Mouse (Mus musculus) left cerebral cortex, postnatal 4 days (tissue): ENCODE data around the gene Rpap3. TPM values are rescaled to one million over a fixed set of nuclear protein-coding genes. Genes with fewer than 3 reads are reported as not detected.

Experiments
- DNase-seq: peaks from one replicate; pipeline ENCODE4 v3.0.0-alpha.2; 2022
- intact Hi-C: fragments of 180-260 bp; cut with DNase I; formaldehyde crosslinking; loops from one replicate; pipeline ENCODE4 v1.15.1; 2025
- total RNA-seq, 2 experiments: library from RNA; stranded (reverse); gene quantifications; 2 replicates each; pipeline ENCODE4 v1.2.3; 2021

The Rpap3 gene
- total RNA-seq, 2 experiments from 2014 or later: 33.8 to 34.6 TPM

DNA sequence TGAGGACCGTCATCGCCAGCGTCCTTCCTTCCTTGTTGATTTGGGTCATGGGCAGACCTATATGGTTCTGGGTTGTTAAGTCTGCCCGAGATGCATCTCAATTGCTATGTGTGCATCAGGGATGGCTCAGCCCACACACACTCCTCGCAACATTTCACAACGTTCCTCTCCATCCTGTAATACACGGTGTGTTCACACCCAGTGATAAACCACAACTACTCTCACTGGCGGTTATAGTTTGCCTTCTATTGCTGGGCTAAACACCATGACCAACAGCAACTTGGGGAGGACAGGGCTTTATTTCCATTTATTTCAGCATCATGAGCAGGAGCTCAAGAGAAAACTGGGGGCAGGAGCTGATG is 46.9 kb downstream of the Rpap3 start:
- intact Hi-C loops: no loop called here
- DNase-seq: no peak

DNA sequence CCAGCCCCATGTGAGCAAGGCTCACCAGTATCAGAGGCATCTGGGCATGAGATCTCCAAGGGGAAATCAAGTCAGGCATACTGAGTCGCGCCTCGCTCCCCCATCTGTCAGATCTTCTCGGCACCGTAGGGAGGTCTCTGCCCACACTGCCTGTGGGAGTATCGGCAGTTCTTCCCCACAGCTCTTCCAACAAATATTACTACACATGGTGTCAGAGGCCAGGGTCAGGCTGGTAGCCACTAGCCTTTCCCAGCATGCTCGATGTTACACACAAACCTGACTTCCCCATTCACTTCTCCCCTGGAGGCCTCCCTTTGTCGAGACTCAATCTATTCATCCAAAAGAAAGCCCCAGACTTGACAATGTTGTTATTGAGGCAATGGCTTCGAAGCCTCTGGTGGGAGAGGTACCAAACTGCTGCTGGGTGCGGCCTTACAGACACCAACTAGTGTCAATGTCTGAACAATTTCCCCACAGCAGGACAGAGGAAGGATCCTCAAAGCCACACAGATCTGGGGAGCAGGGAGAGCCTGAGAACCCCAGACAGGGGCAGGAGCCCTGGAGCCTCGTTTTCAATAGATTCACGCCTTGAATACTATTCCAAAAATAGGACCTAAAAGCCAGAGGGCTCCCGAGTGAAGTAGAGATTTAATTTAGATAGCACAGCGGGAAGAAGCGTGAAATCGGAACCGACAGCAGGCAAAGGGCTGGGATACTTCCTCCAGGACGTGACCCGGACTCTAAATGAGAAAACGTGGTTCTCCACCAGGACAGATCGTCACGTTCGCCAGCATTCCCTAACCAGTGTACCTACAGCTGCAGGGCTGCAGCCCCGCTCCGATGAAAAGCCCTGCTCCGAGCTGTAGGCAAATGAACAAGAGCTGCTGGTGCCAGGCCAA is 47.5 kb downstream of the Rpap3 start:
- intact Hi-C loops: no loop called here

DNA sequence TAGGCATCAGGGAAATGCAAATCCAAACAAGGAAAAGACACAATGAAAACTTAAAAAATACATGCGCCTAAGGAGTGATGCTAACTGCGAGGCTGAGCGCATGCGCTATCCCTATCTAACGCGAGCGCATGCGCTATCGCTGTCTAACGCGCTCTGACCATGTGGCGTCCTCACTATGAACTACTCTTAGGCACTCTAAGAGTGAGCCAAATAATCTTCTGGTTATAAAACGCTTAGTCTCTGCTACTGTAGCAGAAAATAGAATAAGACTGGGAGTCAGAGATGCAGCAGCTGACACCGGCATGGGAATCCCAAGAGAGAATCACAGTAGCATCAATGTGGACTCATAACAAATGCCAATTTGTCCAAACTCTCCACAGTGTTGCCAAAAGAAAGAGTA is 48.2 kb downstream of the Rpap3 start:
- intact Hi-C loops: no loop called here
- DNase-seq: no peak

More for the DNA sequence above, 47.5 kb downstream of the Rpap3 start:
- DNase-seq: no peak

DNA sequence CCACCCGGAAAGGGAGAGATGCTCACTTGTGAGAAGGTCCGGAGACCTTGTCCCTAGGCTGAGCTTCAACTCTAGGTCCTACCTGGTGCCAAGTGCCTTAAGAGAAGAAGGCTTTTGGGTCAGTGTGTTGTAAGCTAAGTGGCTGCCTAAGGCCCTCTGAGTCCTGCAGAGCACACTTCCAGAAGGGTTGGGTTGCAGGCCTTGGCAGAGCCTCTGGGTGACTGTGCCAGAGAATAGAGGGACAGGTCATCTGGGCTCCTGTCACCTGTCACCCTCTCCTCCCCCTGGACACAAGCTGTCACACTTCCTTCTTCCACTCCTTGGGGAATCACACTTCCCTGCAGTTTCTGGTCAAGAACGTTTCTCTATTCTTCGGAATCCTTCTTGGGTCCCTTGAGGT is 55.9 kb downstream of the Rpap3 start:
- intact Hi-C loops: no loop called here
- no peak for DNase-seq

DNA sequence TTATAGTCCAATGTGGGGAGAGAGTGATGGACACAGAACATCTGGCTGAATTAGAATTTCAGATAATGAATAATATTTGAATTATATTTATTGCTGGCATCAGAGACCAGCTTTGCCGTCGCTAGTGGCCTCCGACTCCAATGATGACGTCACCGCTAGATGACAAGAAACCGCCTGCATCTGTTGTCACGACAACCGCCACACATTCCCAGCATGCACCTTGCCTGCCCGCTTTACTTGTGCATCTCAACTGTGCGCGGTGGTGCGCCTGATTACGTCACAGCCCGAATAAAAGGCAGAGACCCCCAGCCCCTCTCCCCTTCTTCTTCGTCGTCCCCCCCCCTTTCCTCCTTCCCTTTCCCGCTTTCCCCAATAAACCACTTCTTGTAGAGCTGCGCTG is 57.4 kb downstream of the Rpap3 start:
- peak; percentile 60 for DNase-seq
- intact Hi-C loops: no loop called here

DNA sequence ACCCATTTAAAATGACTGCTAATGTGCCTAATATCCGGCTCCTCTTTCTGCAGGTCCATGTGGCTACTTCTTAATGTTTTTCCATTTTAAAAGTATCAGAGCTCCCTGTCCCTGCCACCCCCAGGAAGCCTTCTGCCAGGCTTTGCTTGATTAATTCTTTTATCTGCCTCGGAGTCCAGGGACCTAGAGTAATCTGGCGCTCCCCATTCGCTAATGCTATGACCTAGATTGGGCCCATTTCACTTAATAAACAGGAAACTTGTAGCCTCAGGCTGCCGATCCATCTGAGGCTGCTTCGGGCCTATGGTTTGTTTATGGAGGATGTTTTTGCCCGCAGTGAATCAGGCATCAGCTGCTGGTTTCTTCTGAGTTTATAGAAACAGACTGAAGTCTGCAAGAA is 59.2 kb downstream of the Rpap3 start:
- intact Hi-C loops: no loop called here
- no peak for DNase-seq

DNA sequence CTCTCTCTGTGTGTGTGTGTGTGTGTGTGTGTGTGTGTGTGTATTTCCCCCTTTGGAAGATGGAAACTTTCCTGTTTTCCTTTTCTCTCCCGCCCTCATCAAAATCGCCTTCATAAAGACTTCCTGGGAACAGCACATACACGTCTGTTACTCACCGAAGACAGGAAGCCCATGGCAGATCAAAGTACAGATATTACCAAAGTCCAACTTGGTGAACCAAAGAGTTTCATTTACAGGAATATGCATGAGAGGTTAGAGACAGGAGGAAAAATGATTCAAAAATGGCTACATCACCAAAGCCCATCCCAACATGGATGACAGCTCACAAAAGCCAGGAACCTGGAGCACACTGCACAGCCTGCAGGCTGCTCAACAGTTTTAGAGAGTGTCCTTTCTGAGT is 61.6 kb downstream of the Rpap3 start:
- intact Hi-C loops: no loop called here

More for the DNA sequence above, 61.6 kb downstream of the Rpap3 start:
- DNase-seq: no peak

Other genes starting within 250 kb of the Rpap3 start
- under 1 TPM; 0.16 to 0.18 TPM for gene Endou, start 25.5 kb upstream of the Rpap3 start, total RNA-seq
- 10 to 100 TPM; 21.2 to 24.2 TPM for gene Rapgef3, start 62.1 kb upstream of the Rpap3 start, total RNA-seq
- 10 to 100 TPM; 81.8 to 84.6 TPM for gene Slc48a1, start 72.7 kb upstream of the Rpap3 start, total RNA-seq
- 10 to 100 TPM; 41.0 to 41.3 TPM for gene Hdac7, start 138.7 kb upstream of the Rpap3 start, total RNA-seq
- gene Vdr, start 204.8 kb upstream of the Rpap3 start, total RNA-seq: under 1 TPM in 1 of 2 experiments, not detected in 1; 0.08 TPM